Mouse (Mus musculus) embryonic facial prominence, embryonic 15.5 days (tissue): ENCODE data around the gene A730071L15Rik. TPM values are rescaled to one million over a fixed set of nuclear protein-coding genes. Genes with fewer than 3 reads are reported as not detected.

Experiments used
- ATAC-seq: fragments of 200-750 bp; cut with Nextera tagmentation; 2 replicates; pipeline ENCODE4 v1.8.0; 2017; ENCODE audit warnings: low read depth, moderate TSS enrichment; ENCODE audit not compliant: insufficient number of reproducible peaks, low FRiP score, low TSS enrichment
- H3K27ac ChIP-seq: fragments of 300-500 bp; sonication (generic); replicated peaks from 2 replicates; pipeline ENCODE4 v1.5.1; 2015; ENCODE audit warnings: mild to moderate bottlenecking, inconsistent platforms
- H3K27me3 ChIP-seq: fragments of 300-500 bp; sonication (generic); 2 replicates; pipeline ENCODE4 v1.6.1; 2015; ENCODE audit warnings: inconsistent platforms
- H3K36me3 ChIP-seq: fragments of 300-500 bp; sonication (generic); 2 replicates; pipeline ENCODE4 v1.6.1; 2015; ENCODE audit warnings: mild to moderate bottlenecking, inconsistent platforms
- H3K4me1 ChIP-seq: fragments of 300-500 bp; sonication (generic); 2 replicates; pipeline ENCODE4 v1.6.1; 2015; ENCODE audit warnings: inconsistent platforms
- H3K4me2 ChIP-seq: fragments of 300-500 bp; sonication (generic); replicated peaks from 2 replicates; pipeline ENCODE4 v1.6.1; 2015; ENCODE audit warnings: mild to moderate bottlenecking, inconsistent platforms
- H3K4me3 ChIP-seq: fragments of 300-500 bp; sonication (generic); replicated peaks from 2 replicates; pipeline ENCODE4 v1.5.1; 2015; ENCODE audit warnings: mild to moderate bottlenecking, inconsistent platforms
- H3K9ac ChIP-seq: fragments of 300-500 bp; sonication (generic); 2 replicates; pipeline ENCODE4 v1.6.1; 2015; ENCODE audit warnings: inconsistent platforms
- H3K9me3 ChIP-seq: fragments of 300-500 bp; sonication (generic); replicated peaks from 2 replicates; pipeline ENCODE4 v1.6.1; 2016; ENCODE audit warnings: inconsistent platforms
- WGBS: fragments of 180-500 bp; shearing (Covaris S2); methylation state at CpG from one replicate; pipeline ENCODE4 v1.1.7; 2015; 5-methylcytosine and 5-hydroxymethylcytosine counted together
- polyA plus RNA-seq: library from polyadenylated mRNA; unstranded; fragments of >200 nt; fragmentation: Nextera tagmentation; extraction: Ambion mirVana; gene quantifications from 2 replicates; pipeline ENCODE4 v1.2.1, GENCODE M21; 2015

A730071L15Rik gene
- 0.43 TPM in 2 replicates for polyA plus RNA-seq

GRCm38 (mm10) chr11:6199410-6200086 is at the start of gene A730071L15Rik:
TSS of gene A730071L15Rik (plus strand) at chr11:6200029.
- Histone ChIP-seq H3K4me3 (peak within 1 kb of the TSS; percentile 99), H3K27ac (peak within 1 kb of the TSS; percentile 99), H3K36me3 (no peaks in the 10 kb centered on the region), H3K27me3 (no peaks in the 10 kb centered on the region), H3K9me3 (no peaks in the 10 kb centered on the region), H3K4me2 (peak within 1 kb of the TSS; percentile 91), H3K9ac (peak within 1 kb of the TSS; percentile 90), H3K4me1 (peaks cover 20% of the 10 kb centered on the region)
- WGBS = 1% methylated on average over 35 of the region's 35 CpGs
- ATAC-seq = 0 out of 2 replicates have a peak, but pooled peaks have one; percentile 37

- no peak overlapping the region for H3K9ac ChIP-seq
- WGBS = 81% methylated on average over 4 of the region's 4 CpGs
- peaks cover 15% of the 10 kb centered on the region for H3K4me1 ChIP-seq
- H3K4me3 ChIP-seq = no peak overlapping the region
- no peak for ATAC-seq
- no peaks in the 10 kb centered on the region for H3K27me3 ChIP-seq
- no peak overlapping the region for H3K4me2 ChIP-seq
- no peak overlapping the region for H3K27ac ChIP-seq
- no peaks in the 10 kb centered on the region for H3K9me3 ChIP-seq
- peaks cover 19% of the 10 kb centered on the region for H3K36me3 ChIP-seq
These were observed 47.0 kb upstream of the A730071L15Rik start for GRCm38 (mm10) chr11:6152864-6153263.

- H3K4me3 ChIP-seq = no peak overlapping the region
- no peaks in the 10 kb centered on the region for H3K9me3 ChIP-seq
- no peak overlapping the region for H3K4me2 ChIP-seq
- peaks cover 12% of the 10 kb centered on the region for H3K36me3 ChIP-seq
- ATAC-seq = no peak
- no peak overlapping the region for H3K9ac ChIP-seq
- 0 out of 2 replicates have a peak overlapping the region, but pooled peaks have one; percentile 31 for H3K27ac ChIP-seq
- H3K27me3 ChIP-seq = no peaks in the 10 kb centered on the region
- WGBS = 40% methylated on average over 3 of the region's 3 CpGs
- peaks cover 15% of the 10 kb centered on the region for H3K4me1 ChIP-seq
These were observed 45.6 kb upstream of the A730071L15Rik start for GRCm38 (mm10) chr11:6154211-6154701.

- Histone ChIP-seq H3K4me3 (no peak overlapping the region), H3K9me3 (no peaks in the 10 kb centered on the region), H3K36me3 (no peaks in the 10 kb centered on the region), H3K27ac (no peak overlapping the region), H3K4me2 (no peak overlapping the region), H3K9ac (no peak overlapping the region), H3K4me1 (peaks cover 15% of the 10 kb centered on the region), H3K27me3 (no peaks in the 10 kb centered on the region)
- WGBS = 87% methylated on average over 5 of the region's 5 CpGs
- no peak for ATAC-seq
These were observed 43.2 kb upstream of the A730071L15Rik start for GRCm38 (mm10) chr11:6156651-6157050.

DNA sequence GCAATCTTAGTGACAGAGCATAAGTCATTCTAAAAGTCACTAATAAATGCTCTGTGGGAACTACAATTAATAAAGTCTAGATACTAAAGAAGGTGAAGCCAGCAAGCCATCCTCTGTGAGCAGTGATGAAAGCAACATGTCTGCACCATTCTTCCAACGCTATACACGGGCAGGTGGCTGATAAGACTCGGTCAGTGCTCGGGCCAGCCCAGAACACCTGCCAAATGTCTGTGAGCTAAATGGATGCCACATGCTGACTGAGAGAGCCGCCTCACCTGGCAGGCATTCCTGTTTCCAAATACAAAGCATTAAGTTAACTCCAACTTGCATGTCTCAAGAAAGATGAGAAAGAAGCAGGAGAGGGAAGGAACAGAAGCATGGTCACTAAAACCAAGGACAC is 42.7 kb upstream of the A730071L15Rik start:
- WGBS = 72% methylated on average over 5 of the region's 5 CpGs
- no peak for ATAC-seq
- Histone ChIP-seq H3K4me3 (no peak overlapping the region), H3K36me3 (no peaks in the 10 kb centered on the region), H3K9me3 (no peaks in the 10 kb centered on the region), H3K4me1 (peaks cover 15% of the 10 kb centered on the region), H3K9ac (no peak overlapping the region), H3K27ac (no peak overlapping the region), H3K27me3 (no peaks in the 10 kb centered on the region), H3K4me2 (no peak overlapping the region)

DNA sequence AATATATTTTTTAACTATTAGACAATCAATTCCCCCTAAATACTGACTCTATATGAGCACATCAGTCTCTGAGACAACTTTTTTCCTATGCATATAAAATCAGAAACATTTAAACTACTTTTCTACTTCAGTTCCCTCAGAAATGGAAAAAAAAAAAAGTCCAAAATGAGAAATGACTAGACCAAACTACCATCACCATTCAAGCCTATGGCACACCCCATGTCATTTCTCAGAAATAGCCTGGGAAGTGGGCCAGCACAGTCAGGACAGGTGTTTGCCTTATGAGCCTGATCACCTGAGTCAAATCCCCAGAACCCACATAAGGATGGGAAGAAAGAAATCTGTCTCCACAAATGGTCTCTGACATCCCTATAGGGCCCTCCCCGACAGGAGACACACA is 41.3 kb upstream of the A730071L15Rik start:
- Histone ChIP-seq H3K9me3 (no peaks in the 10 kb centered on the region), H3K36me3 (no peaks in the 10 kb centered on the region), H3K4me2 (no peak overlapping the region), H3K4me1 (peaks cover 15% of the 10 kb centered on the region), H3K27me3 (no peaks in the 10 kb centered on the region), H3K4me3 (no peak overlapping the region), H3K27ac (no peak overlapping the region), H3K9ac (no peak overlapping the region)
- WGBS = 78% methylated on average over 1 of the region's 1 CpGs
- ATAC-seq = no peak

DNA sequence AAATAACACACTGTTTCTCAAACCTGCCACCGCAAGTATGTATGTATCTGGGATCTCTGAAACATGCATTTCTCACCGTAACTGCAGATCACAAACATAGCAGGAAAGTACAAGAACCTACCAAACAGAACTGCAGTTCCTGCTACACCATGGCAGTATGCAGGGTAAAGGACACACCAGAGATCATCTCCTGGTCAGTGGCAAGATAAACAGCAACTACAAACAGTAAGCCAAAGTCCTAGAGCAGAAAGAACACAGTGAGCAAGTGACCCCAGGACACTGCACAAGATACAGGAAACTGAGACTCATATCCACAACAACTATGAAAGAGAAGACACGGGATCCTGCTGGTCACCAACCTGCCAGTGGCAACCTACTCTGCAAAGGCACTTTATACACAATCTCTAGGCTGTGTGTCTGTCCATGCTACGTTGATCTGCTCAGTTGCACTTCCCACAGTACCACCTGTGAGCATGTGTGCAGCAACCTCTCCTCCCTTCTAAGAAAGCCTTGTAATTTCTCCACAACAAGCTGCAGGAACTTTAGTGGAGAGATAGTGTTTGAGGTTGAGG is 40.0 kb upstream of the A730071L15Rik start:
- Histone ChIP-seq H3K4me3 (no peak overlapping the region), H3K9me3 (no peaks in the 10 kb centered on the region), H3K27ac (no peak overlapping the region), H3K27me3 (no peaks in the 10 kb centered on the region), H3K9ac (no peak overlapping the region), H3K36me3 (no peaks in the 10 kb centered on the region), H3K4me2 (no peak overlapping the region), H3K4me1 (peaks cover 8% of the 10 kb centered on the region)
- WGBS = 85% methylated on average over 4 of the region's 4 CpGs
- ATAC-seq = no peak

DNA sequence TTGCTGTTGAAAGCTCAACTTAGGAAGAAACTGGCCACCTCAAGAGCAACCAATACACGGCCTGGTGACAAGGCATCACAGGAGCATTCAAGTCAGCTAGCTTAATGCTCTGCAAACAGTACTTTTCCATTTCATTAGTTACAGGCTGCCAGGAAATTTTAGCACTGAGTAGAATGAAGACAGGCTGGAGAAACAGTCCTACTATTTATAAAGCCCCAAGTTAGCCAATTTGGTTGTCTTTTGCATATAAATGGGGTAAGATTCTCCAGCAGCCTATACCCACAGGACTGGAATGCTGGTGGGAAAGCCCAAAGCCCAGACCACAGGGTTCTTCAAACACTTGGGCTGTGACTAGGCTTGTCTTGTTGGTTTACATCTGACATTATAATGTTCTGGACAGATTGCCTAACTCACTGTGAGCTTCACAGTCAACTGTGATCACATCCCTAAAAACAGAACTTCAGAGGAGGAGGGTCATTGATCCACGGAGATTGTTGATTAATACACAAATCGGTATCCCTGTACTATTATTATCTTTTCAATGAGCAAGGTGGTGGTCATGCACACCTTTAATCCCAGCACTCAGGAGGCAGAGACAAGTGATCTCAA is 39.1 kb upstream of the A730071L15Rik start:
- Histone ChIP-seq H3K4me1 (0 out of 2 replicates have a peak, but pooled peaks cover 4% of the 10 kb centered on the region), H3K4me3 (no peak overlapping the region), H3K27me3 (no peaks in the 10 kb centered on the region), H3K36me3 (no peaks in the 10 kb centered on the region), H3K9ac (no peak overlapping the region), H3K9me3 (no peaks in the 10 kb centered on the region), H3K27ac (no peak overlapping the region), H3K4me2 (no peak overlapping the region)
- 81% methylated on average over 3 of the region's 3 CpGs for WGBS
- ATAC-seq = no peak

- ATAC-seq = no peak
- H3K27ac ChIP-seq = no peak overlapping the region
- H3K4me3 ChIP-seq = no peak overlapping the region
- H3K4me1 ChIP-seq = 0 out of 2 replicates have a peak, but pooled peaks cover under 1% of the 10 kb centered on the region
- H3K27me3 ChIP-seq = no peaks in the 10 kb centered on the region
- no peaks in the 10 kb centered on the region for H3K9me3 ChIP-seq
- H3K4me2 ChIP-seq = no peak overlapping the region
- H3K9ac ChIP-seq = no peak overlapping the region
- no peaks in the 10 kb centered on the region for H3K36me3 ChIP-seq
These were observed 38.3 kb upstream of the A730071L15Rik start for GRCm38 (mm10) chr11:6161549-6161948.

DNA sequence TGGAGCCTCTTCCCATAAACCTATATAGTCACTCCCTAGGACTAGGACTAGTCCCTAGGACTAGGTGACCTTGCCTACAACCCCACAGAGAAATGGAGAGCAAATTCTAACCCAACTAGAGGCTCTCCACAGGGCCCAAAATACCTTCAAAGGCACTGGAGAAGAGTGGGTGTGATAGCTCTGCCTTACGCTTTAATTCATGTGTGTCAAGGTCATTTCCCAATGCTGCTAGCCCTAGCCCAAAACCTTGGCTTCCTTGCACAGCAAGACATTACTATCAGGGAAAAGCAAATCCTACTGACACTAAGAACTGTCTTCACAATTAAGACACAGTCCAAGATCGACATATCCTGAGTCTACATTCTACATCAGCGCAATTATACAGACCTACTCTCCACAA is 36.8 kb upstream of the A730071L15Rik start:
- WGBS = 96% methylated on average over 3 of the region's 3 CpGs
- Histone ChIP-seq H3K4me1 (no peaks in the 10 kb centered on the region), H3K27ac (no peak overlapping the region), H3K36me3 (no peaks in the 10 kb centered on the region), H3K9me3 (no peaks in the 10 kb centered on the region), H3K4me2 (no peak overlapping the region), H3K9ac (no peak overlapping the region), H3K27me3 (no peaks in the 10 kb centered on the region), H3K4me3 (no peak overlapping the region)
- no peak for ATAC-seq

- H3K27ac ChIP-seq = no peak overlapping the region
- no peaks in the 10 kb centered on the region for H3K27me3 ChIP-seq
- no peak overlapping the region for H3K4me2 ChIP-seq
- H3K9ac ChIP-seq = no peak overlapping the region
- no peaks in the 10 kb centered on the region for H3K4me1 ChIP-seq
- 88% methylated on average over 12 of the region's 12 CpGs for WGBS
- no peaks in the 10 kb centered on the region for H3K36me3 ChIP-seq
- no peaks in the 10 kb centered on the region for H3K9me3 ChIP-seq
- no peak overlapping the region for H3K4me3 ChIP-seq
- ATAC-seq = no peak
These were observed 36.1 kb upstream of the A730071L15Rik start for GRCm38 (mm10) chr11:6163706-6164105.
